Mouse (Mus musculus): Measurements from ENCODE around the gene Mgst3. TPM values are rescaled to one million over a fixed set of nuclear protein-coding genes. Genes with fewer than 3 reads are reported as not detected.
A peak's percentile ranks its signal among the peaks of the same experiment; 100 is the strongest.
"Not testable (repeated sequence)": the region's sequence is repeated elsewhere in the genome, so short reads cannot be mapped to it uniquely, and the experiment has no call there.

The Mgst3 gene
- total RNA-seq, 2 experiments from 2014 or later: 36.8 to 43.6 TPM

DNA sequence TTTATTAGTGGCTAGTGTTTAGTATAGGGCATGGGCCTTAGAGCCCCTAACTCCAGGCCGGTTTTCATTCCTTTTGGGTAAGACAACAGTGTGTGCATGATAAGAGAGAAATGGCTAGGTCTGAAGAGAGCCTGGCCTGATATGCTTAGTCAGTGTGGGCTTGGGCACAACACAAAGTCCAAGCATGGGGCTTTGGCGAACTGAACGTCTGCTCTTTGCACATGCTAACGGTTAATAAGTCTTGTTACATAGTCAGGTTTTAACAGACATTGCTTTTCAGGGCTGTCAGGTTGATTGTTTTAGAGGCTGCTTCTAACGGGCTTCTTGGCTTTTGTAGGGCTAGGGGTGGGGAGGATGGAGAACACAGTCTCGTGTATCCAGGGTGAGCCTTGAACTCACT, 27.0 kb downstream of the Mgst3 start:
- ATAC-seq (replicated peaks; ENCODE audit: low FRiP score, low TSS enrichment, poor library complexity, severe bottlenecking): no peak

DNA sequence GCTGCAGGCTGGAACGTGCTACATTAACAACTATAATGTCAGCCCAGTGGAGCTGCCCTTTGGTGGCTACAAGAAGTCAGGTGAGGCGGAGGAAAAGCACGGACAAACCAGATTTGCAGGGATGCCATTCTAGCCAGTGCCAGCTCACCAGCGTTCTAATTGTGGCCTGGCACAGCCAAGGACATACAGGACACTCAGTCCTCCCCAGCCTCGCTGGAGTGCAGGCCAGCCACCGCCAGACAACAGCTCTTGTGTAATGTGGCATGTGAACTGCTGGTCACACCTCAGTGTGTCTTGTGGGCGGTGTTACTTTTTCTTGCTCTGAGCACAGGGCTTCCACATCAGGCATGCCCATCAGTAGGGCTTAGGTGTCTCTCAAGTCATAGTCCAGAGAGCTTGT, 27.8 kb downstream of the Mgst3 start:
- no peak for ATAC-seq (replicated peaks; ENCODE audit: low FRiP score, low TSS enrichment, poor library complexity, severe bottlenecking)

DNA sequence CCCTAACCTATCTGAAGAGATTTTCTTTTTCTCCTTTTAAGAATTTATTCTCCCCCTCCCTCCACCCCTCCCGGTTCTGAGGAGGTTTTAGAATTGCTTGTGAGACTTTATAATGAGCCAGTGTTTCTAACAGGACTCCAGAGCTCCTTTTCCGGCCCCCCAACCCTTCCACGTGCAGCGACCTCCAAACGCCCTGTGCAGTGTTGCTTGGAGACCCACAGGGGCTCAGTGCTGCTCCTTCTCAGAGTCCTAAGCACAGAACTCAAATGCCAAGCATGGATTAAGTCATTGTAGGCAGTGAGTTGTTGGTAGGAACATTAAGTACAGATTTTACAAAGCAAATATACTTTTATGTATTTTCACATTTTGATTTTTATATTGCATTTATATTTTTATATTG, 30.3 kb downstream of the Mgst3 start:
- no peak for ATAC-seq (replicated peaks; ENCODE audit: low FRiP score, low TSS enrichment, poor library complexity, severe bottlenecking)

DNA sequence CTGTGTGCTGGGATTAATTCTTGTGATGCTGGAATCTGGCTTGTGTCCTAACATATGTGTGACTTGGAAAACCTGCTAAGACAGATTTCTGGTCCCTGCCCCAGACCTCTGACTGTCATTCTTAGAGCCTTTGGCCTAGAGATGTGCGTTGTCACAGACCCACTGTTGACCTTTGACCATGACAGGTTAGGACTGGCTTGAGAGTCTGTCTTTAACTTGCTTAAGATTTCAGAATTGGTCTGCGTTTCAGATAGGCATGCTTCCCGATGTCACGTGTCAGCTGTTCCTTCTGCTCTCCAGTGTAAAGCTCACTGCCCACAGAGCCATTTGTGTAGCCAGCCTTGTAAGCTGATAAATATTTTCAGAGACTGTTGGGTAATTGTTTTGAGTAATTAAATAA, 30.8 kb downstream of the Mgst3 start:
- no peak for ATAC-seq (replicated peaks; ENCODE audit: low FRiP score, low TSS enrichment, poor library complexity, severe bottlenecking)

DNA sequence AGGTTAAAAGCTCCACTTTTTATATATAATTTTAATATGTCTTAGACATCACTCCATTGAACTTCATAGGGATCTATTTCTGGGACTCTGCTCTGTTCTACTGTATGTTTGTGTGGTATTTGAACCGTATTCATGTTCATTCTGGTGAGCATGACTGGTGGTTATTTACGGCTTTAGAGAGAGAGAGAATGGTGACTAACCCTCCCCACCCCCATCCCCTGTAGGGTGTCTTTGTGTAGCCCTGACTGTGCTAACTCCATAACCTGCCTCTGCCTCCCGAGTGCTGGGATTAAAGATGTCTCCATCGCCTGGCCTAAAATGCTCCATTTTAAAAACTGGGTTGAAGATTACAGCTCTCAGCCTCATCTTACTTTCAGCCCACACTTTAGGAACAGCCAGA, 33.4 kb downstream of the Mgst3 start:
- no peak for ATAC-seq (replicated peaks; ENCODE audit: low FRiP score, low TSS enrichment, poor library complexity, severe bottlenecking)

DNA sequence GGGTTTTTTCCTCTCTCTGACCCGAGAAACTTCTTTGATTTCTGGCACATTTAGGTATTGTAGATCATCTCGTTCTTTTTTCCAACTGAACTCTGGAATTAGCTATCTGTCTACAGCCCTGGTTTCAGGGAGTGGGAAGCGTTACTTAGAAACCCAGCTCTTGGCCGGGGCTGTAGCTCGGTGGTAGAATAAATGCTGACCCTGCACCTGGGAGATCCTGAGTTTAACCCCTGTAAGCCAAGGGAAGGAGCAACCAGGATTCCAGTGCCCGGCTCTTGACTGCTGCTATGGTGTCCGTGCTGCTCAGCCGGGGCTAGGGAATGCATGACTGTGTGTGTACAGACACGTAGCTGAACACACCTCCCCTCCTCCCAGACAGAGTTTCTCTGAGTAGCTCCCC, 34.9 kb downstream of the Mgst3 start:
- ATAC-seq (replicated peaks; ENCODE audit: low FRiP score, low TSS enrichment, poor library complexity, severe bottlenecking): no peak

DNA sequence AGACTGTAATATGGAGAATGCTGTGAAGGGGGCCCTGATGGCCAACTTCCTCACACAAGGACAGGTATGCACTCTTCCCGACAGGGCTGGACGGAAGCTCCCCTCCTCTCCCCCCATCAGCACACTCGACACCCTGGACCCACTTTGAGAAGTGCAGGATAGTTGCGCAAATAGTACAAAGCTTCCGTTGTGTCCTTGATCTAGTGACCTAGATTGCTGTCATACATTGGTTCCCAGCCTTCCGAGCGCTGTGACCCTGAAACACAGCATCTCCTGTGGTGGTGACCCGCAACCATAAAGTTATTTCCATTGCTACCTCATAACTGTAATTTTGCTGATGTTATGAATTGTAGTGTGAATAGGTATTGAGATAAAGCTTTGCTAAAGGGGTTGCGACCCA, 36.3 kb downstream of the Mgst3 start:
- ATAC-seq (replicated peaks; ENCODE audit: low FRiP score, low TSS enrichment, poor library complexity, severe bottlenecking): no peak

DNA sequence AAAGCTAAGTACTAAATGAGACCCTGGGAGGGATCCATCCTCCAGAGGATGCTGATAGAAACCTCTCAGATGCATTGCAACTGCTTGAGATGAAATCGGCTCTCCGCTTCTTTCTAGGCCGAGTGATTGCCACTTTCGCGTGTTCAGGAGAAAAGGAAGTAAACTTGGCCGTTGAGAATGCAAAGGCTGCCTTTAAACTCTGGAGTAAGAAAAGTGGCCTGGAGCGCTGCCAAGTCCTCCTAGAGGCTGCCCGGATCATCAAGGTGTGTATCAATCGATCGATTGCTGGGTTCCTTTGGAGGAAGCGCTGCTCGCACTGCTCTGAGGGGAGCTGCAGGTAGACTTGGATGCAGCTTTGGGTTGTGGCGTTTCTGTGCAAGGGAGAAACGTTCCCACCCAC, 41.2 kb downstream of the Mgst3 start:
- ATAC-seq (replicated peaks; ENCODE audit: low FRiP score, low TSS enrichment, poor library complexity, severe bottlenecking): no peak

DNA sequence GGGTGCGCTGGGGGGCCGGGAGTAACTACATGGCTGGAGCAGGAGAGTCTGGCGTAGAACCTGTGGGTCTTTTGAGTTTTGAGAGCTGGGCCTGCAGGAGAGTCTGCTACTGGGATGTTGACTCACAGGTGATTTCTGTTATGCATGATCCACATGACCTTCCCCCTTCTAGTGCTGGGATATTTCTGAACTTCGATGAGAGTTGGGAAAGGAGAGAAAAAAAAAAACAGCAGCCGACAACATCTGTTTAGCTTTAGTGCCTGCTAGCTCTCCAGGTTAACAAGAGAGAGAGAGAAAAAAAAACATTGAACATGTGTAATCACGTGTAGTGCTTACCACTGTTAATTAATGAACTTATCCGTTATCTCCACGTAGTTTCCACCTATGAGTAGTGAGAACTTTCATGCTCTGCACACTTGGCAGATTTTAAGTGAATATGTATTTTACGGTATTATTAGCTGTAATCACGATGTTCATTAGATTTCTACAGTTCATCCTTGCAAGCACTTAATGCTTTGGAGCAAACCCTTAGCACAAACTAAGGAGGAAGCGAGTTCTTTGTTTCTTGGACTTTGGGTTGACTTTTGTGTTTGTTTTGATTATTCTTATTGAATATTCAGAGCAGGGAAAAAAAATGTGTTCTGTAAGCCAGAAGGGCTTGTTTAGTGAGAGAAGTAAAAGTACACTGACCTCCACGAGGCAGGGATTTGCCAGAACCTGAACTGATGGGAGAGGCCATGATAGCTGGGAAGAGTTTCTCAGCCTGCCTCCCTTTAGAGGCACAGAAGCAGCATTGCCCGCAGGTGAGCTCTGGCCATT, 42.8 kb downstream of the Mgst3 start:
- ATAC-seq (replicated peaks; ENCODE audit: low FRiP score, low TSS enrichment, poor library complexity, severe bottlenecking): 0 out of 2 replicates have a peak, but pooled peaks have one; percentile 4

DNA sequence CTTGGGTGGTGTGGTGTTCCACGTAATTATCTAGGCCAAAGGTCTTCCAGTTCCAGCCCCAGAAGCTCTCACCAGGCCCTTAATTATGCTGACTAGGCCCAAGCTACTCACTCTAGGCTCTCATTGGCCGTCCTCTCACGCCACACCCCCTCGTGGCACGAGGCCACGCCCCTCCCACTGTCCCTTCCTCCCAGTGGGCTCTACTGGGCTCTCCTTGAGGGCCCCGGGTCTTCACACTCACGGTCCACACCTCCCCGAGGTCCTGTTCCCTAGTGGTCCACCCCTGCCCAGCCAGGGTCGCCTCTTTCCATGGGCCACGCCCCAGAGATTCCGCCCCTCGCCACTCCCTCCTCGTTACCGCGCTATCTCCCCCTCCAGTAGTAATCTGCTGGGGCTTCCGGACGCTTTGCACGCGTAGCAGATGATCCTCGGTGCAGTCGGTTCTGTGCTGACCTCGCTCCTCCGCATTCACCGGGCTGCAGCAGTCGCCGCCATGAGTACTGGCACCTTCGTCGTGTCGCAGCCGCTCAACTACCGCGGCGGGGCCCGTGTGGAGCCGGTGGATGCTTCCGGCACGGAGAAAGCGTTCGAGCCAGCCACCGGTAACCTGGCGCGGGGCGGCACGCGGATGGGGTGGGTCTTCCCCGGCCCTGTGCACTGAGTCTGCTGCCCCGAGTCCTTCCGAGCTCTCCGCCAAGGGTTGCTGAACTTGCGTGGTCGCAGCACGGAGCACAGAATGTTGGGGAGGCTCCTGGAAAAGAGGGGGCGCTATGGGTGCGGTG, 43.6 kb downstream of the Mgst3 start, which contains the start of gene Aldh9a1:
Gene Aldh9a1, plus strand, starts transcription at position 177 of the 782 bp plus-strand sequence.
- peak; percentile 97 for ATAC-seq (replicated peaks; ENCODE audit: low FRiP score, low TSS enrichment, poor library complexity, severe bottlenecking)

DNA sequence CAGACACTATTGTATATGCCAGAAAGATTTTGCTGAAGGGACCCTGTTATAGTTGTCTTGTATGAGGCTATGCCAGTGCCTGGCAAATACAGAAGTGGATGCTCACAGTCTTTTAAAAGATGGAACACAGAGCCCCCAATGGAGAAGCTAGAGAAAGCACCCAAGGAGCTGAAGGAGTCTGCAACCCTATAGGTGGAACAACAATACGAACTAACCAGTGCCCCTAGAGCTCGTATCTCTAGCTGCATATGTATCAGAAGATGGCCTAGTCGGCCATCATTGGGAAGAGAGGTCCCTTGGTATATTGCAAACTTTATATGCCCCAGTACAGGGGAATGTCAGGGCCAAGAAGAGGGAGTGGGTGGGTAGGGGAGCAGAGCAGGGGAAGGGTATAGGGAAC, 44.4 kb downstream of the Mgst3 start:
- ATAC-seq (replicated peaks; ENCODE audit: low FRiP score, low TSS enrichment, poor library complexity, severe bottlenecking): not testable (repeated sequence)

DNA sequence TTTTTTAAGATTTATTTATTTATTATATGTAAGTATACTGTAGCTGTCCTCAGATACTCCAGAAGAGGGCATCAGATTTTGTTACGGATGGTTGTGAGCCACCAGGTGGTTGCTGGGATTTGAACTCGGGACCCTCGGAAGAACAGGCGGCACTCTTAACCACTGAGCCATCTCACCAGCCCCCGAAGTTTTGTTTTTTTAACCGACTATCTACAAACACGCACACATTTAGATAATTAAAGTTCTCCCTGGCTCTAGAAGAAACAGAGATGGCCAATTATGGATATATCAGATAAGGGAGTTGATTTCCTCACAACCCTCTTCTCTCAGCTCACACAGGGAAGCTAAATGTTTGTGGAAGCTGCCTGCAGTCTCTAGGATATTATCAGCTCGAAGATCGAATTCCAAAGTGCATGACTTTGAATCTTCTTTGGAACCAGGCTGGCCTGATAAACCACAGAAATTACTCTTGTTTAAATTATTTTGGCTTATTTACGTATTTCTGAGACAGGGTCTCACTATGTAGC, 47.6 kb downstream of the Mgst3 start:
- ATAC-seq (replicated peaks; ENCODE audit: low FRiP score, low TSS enrichment, poor library complexity, severe bottlenecking): not testable (repeated sequence)

DNA sequence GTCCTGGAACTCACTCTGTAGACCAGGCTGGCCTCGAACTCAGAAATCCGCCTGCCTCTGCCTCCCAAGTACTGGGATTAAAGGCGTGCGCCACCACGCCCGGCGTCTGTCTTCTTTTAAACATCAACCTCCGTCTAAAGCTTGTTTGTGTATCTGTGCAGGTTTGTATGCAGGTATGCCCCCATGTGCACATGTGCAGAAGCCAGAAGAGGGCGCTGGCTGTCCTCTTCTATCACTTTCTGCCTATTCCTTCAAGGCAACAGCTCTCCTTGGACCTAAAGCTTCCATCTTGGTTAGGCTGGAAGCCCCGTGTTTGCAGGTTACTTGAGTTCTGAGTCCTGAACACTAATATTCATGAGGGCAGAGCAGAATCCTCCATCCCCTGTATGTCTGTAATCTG, 50.8 kb downstream of the Mgst3 start:
- ATAC-seq (replicated peaks; ENCODE audit: low FRiP score, low TSS enrichment, poor library complexity, severe bottlenecking): no peak

DNA sequence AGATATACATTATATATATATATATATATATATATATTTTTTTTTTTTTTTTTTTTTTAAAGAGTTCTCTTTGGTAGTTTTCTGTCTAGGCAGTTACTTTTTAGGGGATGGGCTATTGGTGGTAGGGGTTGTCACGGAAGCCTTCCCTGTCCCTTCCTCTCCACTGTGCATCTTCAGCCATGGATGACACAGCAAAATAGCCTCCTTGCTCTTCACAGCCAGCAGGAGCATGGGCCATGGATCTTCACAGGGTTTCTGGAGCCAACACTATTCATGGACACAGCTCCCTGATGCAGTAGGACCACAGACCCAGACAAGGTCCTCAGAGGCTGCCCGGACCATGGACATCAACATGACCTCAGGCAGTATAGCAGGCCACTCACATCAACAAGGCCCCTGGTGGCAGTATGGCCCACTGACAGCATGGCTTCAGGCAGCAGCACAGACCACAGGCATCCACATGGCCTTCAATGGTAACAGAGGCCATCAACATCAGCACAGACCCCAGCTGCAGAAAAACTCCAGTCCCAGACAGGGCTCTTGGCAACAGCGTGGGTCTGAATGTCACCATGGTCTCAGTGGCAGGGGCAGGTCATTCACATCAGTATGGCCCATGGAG, 52.6 kb downstream of the Mgst3 start:
- ATAC-seq (replicated peaks; ENCODE audit: low FRiP score, low TSS enrichment, poor library complexity, severe bottlenecking): peak; percentile 48; the same call in 1 of the 2 replicates

DNA sequence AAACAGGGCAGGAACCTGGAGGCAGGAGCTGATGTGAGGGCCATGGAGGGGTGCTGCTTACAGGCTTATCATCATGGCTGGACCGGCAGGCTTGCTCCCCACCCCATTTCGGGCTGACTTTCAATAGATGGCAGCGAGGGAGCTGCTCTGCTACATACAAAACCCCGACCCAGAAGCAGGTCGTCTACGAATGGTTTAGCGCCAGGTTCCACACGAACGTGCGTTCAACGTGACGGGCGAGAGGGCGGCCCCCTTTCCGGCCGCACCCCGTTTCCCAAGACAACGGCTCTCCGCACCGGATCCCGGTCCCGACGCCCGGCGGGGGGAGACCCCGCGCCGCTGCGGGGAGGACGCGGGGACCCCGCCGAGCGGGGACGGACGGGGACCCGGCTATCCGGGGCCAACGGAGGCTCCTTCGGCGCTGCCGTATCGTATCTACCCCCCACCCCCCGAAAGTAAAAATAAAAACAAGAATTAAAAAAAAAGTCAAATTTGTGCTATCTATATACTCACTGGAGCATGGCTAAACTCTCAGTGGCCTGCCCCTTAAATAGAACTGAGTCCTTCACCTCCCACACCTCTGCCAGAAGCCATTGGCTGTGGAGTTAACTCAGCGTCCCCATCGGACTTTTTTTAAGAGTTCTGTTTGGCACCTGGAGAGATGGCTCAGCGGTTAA, 53.4 kb downstream of the Mgst3 start:
- 0 out of 2 replicates have a peak, but pooled peaks have one; percentile 42 for ATAC-seq (replicated peaks; ENCODE audit: low FRiP score, low TSS enrichment, poor library complexity, severe bottlenecking)

DNA sequence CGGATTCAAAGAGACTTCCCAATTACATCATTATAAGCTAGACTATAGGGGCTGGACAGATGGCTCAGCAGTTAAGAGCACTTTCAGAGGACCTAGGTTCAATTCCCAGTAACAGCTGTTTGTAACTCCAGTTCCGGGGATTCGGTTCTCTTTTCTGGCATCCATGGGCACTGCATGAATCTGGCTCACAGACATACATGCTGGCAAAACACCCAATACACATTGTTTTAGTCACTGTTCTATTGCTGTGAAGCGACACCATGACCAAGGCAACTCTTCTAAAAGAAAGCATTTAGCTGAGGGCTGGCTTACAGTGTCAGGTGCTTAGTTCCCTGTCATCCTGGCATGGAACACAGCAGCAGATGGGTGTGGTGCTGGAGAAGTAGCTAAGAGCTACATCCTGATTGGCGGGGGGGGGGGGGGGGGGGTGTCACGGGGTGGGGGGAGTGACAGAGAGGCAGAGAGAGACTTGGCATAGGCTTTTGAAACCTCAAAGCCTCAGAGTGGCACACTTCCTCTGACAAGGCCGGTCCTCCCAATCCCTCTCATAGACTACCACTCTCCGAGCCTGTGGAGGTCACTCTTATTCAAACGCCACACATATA, 54.4 kb downstream of the Mgst3 start:
- ATAC-seq (replicated peaks; ENCODE audit: low FRiP score, low TSS enrichment, poor library complexity, severe bottlenecking): peak; percentile 22; the same call in 1 of the 2 replicates

DNA sequence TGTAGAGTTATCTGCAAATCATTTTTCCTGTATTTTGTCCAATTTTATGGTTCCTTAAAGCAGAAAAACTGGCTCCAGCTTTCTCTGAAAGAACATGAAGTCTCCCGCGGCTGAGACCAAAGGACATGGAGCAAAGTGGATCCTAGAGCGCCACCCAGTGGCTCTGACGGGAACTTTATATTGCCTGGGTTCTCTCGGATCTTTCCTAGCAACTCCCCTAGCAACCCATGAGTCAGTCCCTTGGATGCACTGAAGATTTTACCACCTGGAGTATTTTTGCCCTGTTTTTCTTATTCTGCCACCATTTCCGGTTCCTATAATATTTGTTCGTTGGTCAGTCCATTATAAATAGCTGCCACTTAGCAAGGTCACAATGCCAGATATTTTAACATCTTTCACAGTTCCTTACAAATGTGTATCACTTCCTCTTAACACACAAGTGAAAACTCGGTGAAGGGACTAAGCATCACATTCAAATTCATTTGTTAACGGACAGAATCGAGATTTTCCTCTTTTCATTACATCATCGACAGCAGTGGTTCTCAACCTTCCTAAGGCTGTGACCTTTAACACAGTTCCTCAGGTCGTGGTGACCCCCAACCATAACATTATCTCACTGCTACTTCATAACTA, 56.1 kb downstream of the Mgst3 start:
- ATAC-seq (replicated peaks; ENCODE audit: low FRiP score, low TSS enrichment, poor library complexity, severe bottlenecking): peak; percentile 88

DNA sequence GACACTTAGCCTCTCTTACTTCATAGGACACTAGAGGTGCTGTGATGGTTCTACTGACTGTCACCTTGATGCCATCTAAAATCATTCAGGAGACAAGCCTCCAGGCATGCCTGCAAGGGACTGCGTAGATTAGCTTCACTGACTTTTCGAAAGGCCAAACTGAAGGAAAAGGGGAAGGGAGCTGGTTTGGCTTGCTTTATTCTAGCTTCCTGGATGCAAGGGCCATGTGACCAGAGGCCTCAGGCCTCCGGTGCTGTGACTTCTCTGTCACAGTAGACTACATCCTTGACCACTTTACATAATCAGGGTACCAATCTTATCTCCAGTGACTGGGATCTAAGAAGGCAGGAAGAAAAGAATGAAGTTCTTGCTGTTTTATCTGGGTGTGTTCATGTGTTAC, 57.2 kb downstream of the Mgst3 start:
- no peak for ATAC-seq (replicated peaks; ENCODE audit: low FRiP score, low TSS enrichment, poor library complexity, severe bottlenecking)

DNA sequence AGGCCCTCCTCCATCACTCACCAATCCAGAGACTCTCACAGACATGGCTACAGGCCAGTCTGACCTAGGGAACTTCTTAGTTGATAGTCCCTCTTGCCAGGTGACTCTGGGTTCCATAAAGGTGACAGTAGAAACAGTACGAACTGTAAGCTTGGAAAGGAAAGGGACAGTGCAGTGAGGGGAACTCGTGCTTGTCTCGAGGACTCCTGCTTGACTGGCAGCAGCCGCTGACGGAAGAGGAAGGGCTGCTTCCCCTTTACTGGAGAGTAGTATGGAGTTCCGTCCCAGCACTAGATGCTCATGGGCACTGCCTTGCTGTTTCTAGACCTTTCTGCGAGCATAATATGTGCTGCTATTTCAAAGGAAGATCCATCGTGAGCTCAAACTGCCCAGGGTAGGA, 62.5 kb downstream of the Mgst3 start:
- ATAC-seq (replicated peaks; ENCODE audit: low FRiP score, low TSS enrichment, poor library complexity, severe bottlenecking): no peak
